Mouse (Mus musculus) ZHBTc4 (cell line): ENCODE measurements around the gene Ano2.

Experiments
- DNase-seq: peaks from one replicate; pipeline ENCODE4 v3.0.0-alpha.2; 2011; ENCODE audit warnings: low read depth, low spot score

Ano2 gene

DNA sequence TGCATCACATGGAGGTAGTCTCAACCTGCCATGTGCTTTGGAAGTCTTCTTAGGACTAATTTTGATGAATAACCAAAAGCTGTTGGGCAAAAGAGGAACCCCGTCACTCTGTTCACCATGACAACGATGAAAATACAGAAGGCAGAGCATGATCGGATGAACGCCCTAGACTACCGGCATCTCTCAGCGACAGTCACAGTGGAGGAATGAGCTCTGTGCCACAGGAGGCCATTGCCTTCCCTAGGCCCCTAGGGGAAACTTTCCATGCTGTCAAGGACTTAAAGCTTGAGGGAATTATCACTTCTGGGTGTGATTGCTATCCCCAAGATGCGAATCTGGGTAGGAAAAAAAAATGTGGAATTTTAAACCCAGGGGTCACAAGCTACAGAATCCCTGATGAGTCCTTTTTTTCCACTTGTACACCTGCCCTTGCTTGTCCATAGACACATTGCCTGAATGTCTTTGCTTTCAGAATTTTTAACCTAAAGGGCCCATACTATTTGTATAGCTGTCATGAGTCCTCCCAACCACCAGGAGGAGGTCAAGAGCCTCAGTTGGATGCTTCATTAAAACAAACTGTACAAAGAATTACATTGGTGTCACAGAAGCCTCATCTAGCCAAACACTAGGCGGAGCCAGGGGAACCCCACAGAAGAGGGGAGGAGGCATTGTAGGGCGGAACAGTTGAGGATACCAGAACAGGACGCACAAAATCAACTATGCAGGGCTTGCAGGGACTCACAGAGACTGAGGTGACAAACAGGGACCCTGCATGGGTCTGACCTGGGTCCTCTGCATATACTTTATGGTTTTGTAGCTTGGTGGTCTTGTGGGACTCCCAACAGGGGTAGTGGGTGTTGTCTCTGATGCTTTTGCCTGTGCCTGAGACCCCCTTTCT, 53.2 kb downstream of the Ano2 start:
- DNase-seq, result peak; percentile 47

DNA sequence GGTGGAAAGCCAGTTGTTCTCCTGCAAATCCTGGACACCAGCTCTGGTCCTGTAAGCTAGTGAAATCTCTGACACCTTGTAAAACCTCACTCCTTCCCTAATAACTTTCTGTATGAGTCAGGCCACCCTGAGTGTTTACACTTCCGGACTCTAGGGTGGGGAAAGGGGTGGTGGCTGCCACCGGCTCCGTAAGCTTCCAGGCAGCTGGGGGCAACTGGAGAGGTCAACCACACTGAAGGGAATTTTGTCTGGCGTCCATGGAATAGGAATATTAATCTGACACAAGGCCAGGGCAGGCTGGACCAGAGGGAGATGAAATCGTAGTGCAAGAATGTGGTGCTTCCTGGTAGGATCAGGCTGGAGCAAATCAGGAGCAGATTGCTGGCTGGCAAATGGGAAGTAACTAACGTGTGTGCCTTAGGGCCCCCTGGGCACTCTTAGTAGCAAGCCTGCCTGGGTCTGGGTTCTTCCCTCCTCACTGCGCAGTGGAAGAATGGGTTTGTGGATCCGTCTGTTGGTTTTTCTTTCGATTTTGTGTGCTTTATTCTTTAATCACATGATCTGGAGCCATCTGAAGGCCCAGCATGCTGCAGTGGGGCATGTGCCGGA, 57.2 kb downstream of the Ano2 start:
- DNase-seq, result no peak

DNA sequence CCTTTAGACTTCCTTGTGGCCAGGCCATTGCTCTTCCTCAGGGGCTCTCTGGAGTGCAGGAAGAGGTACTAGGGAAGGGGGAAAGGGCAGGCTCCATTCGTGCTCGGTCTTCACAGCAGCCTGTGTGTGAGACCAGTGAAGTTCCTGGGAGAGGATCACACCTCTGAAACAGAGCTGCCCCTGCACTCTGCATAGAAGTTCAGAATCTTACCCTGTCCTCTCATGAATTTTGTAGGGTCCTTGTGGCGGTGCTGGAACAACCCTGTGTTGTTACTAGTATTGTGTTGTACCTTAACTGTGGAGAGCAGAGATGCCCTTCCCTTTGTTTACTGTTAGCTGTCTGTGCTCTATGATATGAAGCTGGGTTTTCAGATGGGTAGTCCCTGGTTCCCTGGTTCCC, 58.4 kb downstream of the Ano2 start:
- no peak for DNase-seq

DNA sequence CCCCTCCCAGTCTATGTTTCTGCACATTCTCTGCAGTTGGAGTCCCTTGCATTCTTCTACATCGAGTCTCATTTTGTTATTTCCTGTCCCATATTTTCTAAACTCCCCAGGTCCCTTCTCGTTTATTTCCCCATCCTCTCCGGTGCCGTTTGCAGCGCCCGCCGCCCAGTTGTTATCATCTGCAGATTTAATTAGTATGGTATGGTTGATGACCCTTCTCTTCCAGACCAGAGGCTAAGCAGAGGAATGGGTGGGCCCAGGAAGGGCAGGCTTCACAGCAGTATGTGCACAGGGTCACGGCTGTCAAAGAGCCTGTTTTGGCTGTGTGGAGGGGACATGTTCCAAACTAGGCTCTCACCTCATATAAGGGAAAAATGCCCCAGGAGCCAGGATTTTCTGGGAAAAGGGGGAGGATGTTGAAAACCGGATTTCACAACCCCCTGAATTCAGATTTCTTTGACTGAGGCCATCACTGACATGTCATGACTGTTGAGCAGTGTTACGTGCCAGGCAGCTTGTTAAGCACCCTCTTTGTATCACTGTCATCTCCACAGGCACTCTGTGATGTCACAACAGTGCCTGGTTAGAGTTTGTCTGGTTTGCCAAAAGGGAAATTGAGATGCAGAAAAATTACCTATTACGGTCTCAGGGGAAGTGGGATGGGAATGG, 72.8 kb downstream of the Ano2 start:
- no peak for DNase-seq

DNA sequence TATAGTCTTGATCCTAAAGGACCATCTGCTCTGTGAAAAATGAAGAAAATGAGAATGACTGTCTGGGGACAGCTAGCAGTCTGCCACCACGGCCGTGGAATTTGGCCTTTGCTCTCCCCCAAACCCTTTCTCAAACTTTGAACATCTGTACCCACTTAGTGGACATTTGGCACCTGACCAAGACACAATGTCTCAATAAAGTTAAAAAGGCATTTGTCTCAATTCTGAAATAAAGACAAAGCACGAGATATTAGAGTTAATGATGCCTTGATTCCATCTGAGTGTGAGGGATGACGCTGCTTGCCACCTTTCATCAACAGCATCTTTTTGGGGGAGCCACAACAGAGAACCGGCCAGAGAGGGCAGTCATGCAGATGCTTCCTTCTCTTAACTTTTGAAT, 83.0 kb downstream of the Ano2 start:
- DNase-seq, result no peak

DNA sequence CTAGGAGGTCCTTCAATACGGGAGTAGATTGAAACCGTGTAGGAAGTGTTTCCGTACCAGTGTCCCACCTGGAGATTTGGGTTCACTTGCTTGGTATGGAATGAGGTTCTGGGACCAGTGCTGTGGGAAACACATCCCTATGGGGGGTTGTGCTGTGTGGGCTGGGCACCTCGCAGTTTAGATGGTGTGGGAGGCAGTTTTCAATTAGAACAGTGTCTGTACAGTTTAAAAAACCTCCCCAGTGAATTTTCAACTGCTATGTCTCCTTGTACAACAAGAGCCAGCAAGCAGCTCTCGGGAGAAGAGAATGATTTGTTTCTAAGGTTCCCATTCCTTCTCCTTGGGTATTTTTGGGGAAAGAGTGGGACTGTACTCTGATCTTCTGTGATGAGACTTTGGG, 86.1 kb downstream of the Ano2 start:
- DNase-seq, result no peak

DNA sequence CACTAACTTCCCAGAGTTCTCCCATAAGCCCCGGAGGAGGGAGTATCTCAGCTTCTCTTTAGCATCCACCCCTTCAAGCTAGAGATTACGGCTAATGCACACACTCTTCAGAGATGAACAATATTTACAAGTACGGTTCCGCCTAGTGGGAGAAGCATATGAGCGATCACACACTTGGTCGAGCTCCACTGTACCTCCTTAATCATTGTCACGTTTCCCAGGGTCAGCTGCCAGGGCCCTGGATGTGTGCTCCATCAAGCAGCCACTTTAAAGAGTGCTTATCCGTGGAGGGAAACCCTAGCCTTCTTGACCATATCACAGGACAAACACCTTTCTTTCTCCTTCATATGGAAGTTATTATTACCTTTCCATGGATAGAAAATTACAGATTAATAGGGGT, 112.7 kb downstream of the Ano2 start:
- DNase-seq, result no peak

DNA sequence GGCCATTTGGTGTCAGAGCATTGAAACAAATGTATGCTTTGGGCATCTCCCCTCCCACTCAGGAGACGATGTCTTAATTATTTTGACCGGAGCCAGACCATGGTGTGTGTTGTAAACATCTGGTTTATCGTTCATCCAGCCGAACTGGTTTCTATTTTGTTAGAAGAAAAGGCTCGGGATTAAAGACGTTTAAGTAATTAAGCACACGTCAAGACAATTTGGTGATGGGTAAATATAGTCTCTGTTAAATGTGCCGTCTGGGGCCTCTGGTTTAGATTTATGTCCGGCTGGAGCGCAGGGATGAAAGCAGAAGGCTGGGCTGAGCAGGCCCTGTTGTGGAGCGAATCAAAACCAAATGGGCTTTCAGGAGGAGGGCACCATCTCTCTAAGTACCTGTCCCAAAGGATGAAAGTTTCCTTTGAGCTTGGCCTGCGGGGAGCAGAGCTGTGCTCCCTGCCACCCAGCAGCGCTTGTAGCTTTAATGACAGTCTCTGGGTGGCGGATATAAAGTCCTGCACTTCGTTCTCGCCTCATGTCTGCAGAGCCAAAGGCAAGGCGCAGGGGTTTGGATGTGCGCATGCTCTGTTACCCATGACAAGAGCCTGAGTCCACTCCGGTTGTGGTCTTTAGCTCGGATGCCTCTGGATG, 113.3 kb downstream of the Ano2 start:
- DNase-seq, result no peak

DNA sequence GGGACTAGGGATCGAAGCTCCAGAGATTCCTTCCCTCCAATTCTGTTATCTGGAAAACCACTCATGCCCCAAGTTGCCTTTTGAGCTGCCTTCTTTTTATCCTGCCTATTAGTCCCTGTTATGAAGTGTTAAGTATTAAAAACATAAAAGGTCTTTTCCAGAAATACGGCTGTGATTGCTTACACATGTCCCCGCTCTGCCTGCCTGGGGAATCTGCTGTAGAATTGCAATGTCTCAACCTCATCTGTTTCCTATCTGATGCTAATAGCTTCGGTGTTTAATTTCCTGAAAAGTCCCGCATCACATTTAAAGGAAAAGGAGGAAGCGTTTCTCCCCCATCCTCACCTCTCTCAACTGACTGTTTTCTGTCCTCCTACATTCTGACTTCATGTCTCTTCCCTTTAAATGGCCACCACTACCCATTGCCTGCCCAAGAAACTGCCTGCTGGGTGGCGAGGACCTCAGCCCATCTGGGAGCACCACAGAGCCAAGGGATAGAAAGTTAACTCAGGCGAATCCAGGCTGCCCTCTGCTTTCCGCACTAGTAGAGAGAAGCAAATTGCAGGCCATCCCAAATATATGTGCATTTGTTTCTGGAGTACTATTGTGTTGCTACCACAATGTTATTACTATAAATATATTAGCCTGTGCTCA, 118.9 kb downstream of the Ano2 start:
- DNase-seq, result no peak

DNA sequence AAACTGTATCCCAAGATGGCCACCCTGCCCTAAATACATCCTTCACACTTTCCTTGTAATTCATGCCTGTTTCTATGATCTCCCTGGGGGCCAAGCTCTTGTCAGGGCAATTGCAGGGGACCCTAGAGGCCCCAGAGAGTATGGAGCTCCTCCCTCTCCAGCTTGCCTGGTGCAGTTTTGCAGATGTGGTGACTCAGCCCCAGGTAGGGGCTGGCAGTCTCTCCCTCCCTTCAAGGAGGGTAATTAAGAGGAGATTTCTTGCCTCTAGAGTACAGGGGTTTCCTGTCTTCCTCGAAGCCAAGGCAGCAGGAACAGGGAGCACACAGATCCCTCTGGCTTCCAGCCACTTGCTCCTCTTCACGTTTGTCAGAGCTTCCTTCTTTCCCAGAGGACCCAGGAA, 121.2 kb downstream of the Ano2 start:
- DNase-seq, result no peak

DNA sequence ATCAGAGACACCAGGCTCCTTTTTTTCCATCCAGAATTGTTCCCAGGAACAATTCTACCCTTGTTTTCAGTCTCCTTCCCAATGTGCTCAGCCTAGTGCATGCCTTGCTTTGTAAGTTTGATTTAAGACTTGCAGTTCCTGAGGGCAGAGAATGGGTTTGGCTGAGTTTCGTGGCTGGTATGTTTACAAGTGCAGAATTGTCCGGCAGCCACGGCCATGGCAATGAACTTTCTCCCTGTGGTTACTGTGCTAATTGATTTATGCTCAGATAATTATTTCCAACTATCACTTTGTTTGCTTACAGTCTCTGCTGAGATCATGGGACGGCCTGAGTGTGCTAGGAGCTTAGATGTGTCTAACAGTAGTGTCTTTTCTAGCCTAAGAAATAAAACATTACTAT, 147.9 kb downstream of the Ano2 start:
- DNase-seq, result no peak

DNA sequence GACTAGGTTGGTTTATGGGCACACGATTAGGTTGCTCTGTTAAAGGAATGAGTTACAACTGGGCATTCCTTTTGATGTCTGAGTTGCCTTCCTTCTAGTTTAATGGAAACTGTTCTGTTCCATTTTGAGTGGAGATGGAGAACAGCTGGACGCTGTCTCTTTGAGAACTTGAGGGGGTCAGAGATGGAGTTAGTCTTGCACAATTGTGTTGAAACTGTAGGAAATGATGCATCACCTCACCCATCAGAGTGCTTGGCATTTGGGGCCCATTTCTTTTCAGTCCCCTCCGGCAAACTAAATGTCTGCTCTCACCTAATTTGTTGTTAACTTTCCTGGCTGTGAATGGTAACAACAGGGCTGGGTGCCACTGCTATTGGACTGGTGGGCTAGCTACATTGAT, 151.1 kb downstream of the Ano2 start:
- DNase-seq, result no peak

DNA sequence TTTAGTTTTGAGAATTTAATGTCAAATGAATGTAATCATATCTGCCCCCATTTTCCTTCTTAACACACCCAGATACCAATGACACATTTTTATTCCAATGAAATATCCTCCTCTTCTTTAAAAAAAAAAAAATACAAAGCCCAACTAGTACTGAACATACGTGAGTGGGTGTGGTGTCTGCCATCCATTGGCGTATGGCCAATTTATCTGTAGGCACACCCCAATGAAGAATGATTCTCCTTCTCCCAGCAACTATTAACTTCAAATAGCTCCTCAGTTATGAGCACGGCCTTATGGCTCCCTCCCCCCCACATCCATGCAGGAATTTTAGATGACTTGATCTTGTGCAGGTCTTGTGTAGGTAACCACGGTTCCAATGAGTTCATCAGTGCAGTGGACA, 161.0 kb downstream of the Ano2 start:
- no peak for DNase-seq

DNA sequence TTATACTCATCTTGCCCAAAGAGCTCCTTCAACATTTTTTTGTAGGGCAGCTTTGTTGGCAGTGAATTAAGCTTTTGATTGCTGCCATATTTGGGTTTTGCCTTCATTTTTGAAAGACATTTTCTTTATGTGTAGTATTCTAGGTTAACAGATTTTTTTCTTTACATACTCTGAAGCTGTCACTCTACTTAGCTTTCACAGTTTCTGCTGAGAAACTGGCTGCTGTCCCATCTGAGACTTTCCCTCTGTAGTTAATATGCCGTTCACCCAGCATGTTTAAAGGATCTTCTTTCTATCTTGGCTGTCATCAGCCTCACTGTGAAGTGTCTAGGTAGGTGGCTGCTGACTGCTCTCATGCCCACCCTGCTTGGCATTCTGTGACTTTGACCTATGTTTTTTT, 168.1 kb downstream of the Ano2 start:
- DNase-seq, result no peak

DNA sequence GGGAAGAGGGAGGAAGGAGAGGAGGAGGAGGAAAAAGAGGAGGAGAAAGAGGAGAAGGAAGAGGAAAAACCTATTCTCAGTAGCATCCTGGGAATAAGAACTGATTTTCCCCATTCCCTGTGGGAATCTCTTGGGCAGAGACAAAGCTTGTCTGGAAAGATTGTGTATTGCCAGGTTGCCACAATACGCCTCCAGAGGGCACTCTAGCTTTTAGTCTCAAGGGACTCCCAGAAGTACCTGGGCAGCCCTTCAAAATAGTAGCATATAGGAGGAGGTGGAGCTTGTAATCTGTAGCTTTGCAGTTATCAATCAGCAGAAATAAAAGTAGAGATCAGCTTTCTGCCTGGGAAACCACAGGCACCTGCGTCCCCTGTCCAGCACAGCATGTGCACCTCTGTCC, 178.3 kb downstream of the Ano2 start:
- DNase-seq, result peak; percentile 57

DNA sequence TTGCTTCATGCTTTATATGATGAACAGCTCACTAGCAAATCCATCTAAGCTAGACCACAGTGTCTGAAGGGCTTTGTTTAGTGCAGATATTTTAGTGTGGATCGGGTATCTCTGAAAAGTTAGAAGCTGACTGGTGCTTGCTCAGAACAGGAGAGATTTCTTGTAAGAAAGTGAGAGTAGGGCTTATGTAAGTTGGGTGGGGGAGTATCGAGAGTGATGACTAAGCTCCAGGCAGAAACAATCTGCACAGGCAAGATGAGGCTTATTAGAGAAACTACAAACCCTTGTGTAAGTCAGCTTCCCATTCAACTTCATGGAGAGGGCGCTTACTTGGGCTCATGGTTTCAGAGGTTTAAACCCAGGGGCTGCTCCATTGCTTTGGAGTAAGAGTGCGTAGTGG, 181.3 kb downstream of the Ano2 start:
- DNase-seq, result no peak

DNA sequence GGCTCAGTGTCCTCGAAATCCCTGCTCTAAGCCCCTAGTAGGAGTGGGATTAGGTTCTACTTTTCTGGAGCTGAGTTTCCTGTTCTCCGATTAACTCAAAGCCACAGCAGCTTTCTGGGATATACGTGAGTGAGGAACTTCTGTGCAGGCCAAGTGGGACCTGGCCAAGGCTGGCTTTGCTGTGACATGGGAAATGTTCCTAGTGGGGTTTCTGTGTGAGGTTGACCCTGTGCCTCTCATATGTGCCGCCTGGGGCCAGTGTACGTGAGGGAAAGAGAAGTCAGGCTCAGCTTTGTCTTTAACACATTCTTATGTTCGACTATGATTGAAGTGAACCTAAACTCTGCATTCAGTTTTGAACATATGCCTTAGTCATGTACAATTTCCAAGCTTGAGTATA, 184.5 kb downstream of the Ano2 start:
- DNase-seq, result no peak

DNA sequence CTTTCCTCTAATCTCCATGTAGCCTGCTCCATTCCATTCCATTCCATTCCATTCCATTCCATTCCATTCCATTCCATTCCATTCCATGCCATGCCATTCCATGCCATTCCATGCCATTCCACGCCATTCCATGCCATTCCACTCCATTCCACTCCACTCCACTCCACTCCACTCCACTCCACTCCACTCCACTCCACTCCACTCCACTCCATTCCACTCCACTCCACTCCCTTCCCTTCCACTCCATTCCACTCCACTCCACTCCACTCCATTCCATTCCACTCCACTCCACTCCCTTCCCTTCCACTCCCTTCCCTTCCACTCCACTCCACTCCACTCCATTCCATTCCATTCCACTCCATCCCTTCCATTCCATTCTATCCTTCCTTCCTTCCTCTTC, 186.7 kb downstream of the Ano2 start:
- DNase-seq, result no peak

DNA sequence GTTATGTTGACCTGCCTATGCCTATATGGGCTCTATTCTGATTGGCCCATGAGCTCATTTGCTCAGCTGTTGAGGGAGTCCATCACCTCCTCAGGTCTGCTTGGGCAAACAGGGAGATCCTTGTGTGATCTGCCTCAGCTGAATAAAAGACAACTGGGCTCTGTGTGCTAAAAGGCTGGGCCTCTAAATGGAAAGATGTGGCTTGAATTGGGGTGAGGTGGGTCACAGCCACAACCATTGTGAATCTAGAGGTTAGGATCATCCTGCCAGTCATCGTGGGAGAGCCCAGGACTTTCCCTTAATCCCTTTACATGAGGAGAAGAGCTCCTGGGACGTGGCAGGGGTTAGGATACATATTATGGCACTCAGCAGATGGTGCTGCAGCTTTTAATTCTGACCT, 188.5 kb downstream of the Ano2 start:
- DNase-seq, result no peak

DNA sequence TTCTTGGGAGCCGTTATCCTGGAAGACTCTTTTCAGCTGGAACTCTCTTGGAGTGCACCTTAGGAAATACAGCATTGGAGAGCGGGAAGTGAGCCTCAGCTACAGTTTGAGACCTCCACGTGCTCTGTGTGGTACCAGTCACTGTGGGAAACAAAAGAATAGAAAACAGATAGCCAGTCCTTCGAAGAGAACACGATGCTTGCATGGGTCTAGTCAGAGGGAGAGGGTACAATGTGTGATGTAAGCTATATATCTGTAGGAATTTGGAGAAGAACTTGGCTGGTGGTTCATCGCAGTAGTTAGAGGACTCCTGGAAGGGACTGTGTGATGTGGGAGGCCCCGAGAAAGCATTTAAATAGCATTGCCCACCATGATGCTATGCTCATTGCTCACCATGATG, 189.1 kb downstream of the Ano2 start:
- DNase-seq, result no peak

DNA sequence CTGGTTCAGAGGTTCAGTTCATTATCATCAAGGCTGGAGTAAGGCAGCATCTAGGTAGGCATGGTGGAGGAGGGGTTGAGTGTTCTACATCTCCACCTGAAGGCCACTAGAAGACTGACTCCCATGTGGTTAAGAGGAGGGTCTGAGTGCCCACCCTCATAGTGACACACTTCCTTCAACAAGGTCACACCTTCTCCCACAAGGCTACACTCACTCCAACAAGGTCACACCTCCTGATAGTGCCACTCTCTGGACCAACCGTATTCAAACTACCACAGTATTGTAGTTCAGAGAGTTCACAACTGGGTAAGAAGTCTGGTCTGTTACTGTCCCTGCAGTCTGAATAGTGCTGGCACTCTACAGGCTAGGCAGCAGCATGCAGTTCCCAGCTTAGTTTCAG, 198.4 kb downstream of the Ano2 start:
- no peak for DNase-seq

DNA sequence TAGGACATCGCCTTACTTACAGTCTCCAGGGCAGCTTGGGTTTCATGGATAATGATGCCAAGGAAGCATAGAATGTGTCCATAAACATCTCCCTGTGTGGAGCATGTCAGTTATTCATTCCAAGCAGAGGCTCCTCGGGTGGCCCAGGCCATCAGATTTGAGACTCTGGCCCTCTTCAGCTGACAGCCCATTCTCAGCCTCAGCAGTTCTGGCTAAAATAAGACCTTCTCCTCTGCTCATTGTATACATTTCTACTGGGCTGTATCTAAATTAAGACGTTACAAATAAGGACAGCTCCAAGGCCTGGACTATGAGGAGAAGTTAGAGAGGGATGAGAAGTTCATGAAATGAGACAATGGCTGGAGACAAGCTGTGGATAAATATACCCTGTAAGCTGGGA, 204.1 kb downstream of the Ano2 start:
- no peak for DNase-seq
